Mouse (Mus musculus) retina, adult 2 months (tissue): Measurements from ENCODE around the gene Zbtb38.
"Not testable (repeated sequence)": the region's sequence is repeated elsewhere in the genome, so short reads cannot be mapped to it uniquely, and the experiment has no call there.

ENCODE experiments used
- DNase-seq: peaks from one replicate; pipeline ENCODE4 v3.0.0-alpha.2; 2012; ENCODE audit warnings: low read depth, low spot score

Gene Zbtb38

DNA sequence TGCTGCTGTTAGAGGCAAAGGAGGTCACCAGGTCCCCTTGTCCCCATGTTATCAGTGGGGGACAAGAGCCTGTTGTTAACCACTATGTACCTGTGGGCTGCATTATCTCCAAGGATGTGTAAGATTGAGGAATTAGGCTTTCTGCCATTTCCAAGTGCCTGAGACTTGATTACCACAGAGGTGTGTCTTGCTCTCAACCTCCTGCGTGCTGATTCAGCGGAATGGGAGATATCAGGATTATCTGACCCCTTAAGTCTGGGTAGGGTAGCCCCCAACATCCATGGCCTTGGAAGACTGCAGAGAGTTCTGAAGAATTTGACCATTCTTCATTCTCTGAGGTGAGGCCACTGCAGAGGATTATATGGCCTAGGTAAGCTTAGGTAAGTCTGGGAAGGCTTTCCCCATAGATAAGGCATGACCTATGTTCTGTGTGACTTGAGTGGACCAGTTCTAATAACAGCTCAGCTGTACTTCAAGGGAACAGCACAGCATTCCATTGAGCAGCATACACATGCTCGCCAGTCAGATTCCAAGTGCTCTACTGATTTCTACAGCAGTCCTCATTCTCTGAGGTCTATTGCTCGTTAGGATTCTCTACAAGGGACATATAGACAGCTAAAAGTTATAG is 68.4 kb downstream of the Zbtb38 start:
- DNase-seq = no peak

- no peak for DNase-seq
Measured at GRCm38 (mm10) chr9:96678611-96679010, 74.0 kb downstream of the Zbtb38 start.

DNA sequence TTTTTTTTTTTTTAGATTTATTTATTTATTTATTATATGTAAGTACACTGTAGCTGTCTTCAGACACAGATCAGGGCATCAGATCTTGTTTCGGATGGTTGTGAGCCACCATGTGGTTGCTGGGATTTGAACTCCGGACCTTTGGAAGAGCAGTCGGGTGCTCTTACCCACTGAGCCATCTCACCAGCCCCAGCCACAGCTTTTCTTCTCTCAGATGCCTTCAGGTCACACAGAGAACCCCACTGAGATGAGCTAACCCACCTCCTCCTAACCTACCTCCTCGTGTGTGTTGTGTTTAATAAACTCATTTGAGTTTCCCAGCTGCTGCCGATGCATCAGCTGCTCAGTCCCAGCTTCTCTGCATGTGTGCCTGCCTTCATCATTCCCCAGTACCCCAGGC is 74.9 kb downstream of the Zbtb38 start:
- not testable (repeated sequence) for DNase-seq

DNA sequence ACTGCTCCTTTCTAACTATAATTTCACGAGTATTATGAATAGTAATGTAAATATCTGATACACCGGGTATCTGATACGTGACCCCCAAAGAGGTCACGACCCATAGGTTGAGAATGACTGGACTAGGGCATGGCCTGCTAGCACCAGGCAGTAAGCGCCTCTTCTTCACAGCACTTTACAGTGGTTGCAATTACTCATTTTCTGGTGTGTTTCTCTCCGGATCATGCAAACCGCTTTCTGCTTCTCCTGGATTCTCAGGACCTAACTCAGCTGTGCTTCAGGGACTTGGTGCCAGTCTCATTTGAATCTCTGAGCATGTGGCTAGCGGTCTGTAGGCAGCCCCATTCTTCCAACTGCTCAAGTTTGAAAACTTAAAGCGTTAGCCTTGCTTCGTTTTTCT is 76.0 kb downstream of the Zbtb38 start:
- no peak for DNase-seq

DNA sequence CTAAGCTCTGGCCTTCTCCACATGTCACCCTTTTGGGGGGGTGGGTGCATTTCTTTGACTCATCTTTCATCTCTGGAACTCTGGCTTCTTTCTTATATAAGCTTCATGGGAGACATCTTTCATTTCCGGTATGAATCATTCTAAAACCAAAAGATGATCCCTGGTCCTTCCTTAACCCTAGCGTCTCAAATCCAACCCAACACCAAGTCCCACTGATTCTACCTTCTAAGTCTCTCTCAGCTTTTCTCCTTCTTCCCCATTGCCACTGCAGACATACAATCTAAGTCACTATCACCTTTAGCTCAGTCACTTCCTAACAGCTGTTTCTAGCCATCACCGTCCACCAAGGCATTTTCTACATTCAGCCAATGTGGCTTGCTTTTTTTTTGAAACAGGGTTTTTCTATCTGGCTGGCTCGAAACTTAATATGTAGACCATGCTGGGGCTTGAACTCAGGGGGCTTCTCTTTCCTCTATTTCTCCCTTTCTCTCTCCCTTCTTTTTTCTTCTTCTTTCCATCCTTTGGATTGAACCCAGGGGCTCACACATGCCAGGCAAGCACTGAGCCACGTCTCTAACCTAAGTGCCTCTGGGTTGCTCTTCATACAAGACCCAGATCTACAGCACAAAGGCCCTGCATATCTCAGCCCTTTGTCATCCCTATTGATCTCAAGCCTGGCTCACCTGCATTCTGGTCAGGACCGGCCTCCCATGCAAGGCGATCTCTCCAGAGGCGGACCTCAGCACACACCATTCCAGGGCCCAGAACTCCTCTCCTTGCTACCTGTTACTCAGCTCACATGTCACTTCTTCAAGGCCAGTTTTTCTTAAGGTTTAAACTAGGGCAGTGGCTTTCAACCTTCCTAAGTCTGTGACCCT is 76.6 kb downstream of the Zbtb38 start:
- no peak for DNase-seq

DNA sequence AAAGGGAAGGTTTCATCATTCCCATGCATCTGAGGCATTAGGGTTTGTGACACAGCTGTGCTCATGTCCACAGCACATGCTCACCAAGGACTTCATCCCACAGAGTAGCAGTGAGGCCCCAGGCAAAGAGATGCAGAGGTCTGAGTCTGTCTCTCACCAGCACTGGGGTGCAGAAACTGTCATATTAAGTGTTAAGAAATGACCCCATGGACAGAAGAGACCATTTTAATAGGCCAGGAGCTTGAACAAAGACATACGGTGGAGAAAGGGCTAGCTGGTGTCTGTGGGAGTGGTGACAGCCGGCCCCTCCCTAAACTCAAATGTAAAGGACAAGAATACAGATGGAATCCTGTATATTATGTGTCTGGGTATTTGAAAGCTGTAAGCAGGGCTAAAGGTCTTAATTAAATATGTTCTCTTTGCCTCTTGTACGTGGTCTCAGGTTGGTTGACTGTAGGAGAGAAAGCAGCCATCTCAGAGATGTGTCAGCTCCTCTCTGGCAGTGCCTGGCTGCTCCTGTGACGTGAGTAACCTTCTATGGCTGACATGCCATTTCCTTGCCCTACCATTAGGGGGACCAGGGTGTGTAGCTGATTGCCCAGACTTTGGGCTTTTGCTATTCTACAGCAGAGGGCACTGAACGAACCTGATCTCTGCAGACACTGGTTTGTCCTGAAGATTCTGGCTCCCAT is 77.4 kb downstream of the Zbtb38 start:
- no peak for DNase-seq

GRCm38 (mm10) chr9:96674301-96674700 is 78.3 kb downstream of the Zbtb38 start:
- DNase-seq = no peak

DNA sequence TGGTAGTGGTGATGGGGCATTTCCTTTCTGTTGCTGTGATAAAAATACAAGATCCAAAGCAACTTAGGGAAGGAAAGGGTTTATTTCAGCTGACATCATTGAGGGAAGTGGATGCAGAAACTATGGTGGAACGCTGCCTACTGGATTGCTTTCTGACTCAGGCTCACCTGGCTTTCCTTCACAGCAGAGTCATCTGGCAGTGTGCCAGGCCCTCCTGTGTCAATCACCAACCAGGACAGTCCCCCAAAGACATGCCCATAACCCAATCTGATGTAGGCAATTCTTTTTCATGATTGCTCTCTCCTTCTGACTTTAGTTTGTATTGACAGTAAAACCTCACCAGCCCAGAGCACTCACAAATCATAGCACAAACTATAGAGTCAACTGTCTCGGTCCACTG is 80.2 kb downstream of the Zbtb38 start:
- DNase-seq = no peak

GRCm38 (mm10) chr9:96671249-96671648 is 81.4 kb downstream of the Zbtb38 start:
- no peak for DNase-seq

DNA sequence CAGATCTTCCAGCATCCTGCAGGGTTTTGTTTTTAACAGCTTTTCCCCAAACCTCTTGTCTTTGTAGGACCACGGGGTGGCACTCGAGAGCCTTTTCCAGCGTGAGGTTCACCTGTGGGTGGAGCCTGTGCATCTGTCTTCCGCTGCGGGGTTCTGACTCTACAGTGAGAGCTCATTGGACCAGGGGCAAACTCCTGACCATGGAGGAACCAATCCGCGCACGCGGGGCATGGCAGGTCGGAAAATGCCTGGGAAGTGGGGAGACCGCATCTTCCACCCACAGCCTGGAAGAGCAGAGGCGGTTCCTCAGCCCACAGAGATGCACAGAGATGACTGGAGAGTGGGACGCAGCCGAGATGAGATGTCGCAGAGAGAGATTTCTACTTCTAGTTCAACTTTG is 82.8 kb downstream of the Zbtb38 start:
- peak; percentile 84 for DNase-seq

- peak; percentile 42 for DNase-seq
Measured at GRCm38 (mm10) chr9:96668628-96669027, 84.0 kb downstream of the Zbtb38 start.

DNA sequence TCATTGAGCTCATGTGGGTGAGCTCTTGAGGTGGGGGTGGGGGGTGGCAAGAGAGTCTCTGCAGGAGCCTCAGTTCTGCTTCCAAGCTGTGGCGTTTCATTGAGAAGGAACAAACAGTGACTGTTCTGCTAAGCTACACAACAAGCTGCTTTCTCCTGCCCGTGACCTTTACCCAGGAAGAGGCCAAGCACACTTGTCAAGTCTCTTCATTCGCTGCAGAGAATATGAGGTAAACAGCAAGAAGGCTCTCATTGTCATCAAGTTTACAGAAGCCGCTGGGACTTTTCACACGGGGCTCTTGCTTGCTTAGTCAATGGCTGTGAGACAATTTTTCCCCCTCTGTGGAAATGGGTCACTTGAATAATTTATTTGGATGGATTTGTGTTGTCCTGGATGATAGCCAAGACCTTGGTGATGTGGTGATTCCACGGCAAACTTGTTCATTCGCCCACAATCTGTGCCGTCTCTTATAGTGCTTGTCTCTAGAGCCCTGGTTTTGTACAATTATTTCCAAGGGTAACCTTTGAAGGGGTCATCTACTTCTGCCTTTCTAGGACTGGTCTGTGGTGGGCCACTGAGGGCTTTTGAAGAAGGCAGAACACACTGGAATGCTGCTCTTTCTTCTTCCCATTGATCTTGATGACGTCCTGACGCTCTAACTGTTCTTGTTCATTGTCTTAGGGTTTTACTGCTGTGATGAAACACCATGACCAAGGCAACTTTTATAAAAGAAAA is 92.0 kb downstream of the Zbtb38 start:
- DNase-seq = no peak

DNA sequence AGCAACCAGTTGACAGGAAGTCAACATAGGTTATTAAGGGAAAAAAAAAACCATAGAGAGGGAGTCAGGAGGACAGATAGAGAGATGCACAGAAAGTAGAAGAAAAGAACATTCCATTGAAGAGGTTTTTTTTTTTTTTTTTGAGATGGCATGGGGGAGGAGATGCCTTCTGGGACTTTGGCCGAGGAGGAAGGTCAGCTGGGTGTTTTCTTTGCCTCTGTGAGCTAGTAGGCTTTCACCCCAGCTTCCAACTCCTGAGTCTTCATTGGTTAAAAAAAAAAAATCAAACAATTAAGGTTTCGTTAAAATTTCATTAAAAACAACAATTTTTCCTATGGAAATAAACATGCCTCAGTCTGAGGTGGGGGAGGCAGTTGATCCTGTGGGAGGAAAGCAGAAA is 92.8 kb downstream of the Zbtb38 start:
- DNase-seq = no peak

DNA sequence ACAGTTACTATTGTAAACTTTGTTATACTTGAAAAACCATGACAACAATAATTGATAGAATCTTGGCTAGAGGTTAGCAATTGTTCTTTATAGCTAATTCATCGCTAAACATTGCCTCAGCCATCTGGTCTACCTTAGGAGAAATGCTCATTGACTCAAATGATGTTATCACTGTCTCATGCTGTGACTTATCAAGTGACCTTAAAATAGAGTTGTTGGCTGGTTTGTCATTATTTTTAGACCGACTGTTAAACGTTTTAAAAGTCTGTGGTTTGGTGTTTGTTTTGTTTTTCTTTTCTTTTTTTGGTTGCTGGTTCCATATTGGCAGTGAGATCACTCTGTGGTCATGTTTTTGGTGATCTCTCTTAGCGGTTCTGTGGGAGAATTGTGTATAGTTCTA is 99.1 kb downstream of the Zbtb38 start:
- no peak for DNase-seq

- no peak for DNase-seq
Measured at GRCm38 (mm10) chr9:96652763-96653162, 99.9 kb downstream of the Zbtb38 start.

DNA sequence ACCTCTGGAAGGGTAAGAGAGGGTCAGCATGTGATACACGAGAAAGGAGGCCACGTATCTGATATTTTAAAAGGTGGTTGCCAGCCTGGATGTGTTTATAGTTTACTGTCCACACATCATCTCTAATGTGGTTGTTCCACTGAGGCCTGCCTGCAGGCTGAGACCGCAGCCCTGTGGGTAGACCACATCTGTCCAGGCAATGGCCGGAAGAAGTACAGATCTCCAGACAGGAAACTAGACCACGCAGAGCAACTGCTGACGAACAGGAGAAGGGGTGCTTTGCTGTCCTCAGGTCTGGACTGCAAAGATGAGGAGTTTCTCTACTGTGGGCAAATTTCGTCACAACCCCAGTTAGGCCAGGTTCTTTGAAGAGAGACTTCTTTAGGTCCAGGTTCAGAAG is 101.8 kb downstream of the Zbtb38 start:
- no peak for DNase-seq

DNA sequence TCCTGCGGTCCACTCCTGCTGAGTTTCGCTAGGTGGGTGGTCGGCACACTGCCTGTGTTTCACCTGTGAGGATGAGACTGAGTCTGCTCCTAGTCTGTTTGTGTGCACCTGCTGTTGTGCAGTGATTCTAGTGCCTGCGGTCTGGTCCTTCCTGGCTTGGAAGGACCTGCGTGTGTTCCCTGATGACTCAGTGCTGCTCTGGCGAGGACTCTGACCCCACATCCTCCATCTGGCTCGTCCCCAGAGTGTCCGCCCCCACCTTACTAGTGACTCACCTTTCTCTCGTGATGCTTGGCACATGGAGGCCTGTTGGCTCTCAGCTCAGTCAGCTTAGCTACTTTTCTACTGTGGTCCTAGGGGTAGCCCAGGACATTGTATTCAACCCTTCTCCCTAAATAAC is 102.7 kb downstream of the Zbtb38 start:
- DNase-seq = no peak

DNA sequence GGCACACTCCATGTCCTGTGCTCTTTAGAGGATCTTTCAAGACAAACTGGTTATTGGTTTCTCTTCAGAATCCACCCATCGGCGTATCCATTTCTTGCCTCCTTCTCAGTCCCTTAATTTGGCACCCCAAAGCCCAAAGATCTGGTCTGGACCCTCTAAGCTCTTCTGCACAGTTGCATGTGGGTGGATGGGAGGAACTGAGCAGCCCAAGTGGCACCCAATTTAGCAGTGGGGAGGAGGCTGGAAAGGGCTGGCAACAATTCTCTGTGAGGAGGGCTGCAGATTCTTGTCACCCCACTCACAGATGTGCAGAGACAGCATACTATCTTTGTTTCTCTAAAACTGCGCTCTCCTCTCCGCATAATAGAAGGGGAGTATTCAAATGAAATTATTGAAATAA is 103.3 kb downstream of the Zbtb38 start:
- no peak for DNase-seq

GRCm38 (mm10) chr9:96646668-96647295 is 105.8 kb downstream of the Zbtb38 start:
- DNase-seq = no peak

GRCm38 (mm10) chr9:96644840-96645239 is 107.8 kb downstream of the Zbtb38 start:
- no peak for DNase-seq

- not testable (repeated sequence) for DNase-seq
Measured at GRCm38 (mm10) chr9:96644002-96644401, 108.6 kb downstream of the Zbtb38 start.
